Mouse (Mus musculus): ENCODE data around the gene Bahcc1. TPM values are rescaled to one million over a fixed set of nuclear protein-coding genes. Genes with fewer than 3 reads are reported as not detected.

Bahcc1 gene
- polyA plus RNA-seq, 1 experiment from 2014 or later, result 24.0 TPM

- no peak for ATAC-seq (ENCODE audit: low FRiP score)
- H3K27me3 ChIP-seq, result no peaks in the 10 kb centered on the region
- H3K9me3 ChIP-seq, result no peaks in the 10 kb centered on the region
- H3K36me3 ChIP-seq (replicated peaks), result peaks cover 11% of the 10 kb centered on the region
- H3K27ac ChIP-seq, result peak overlapping the region; percentile 97
- peaks cover 80% of the 10 kb centered on the region for H3K4me1 ChIP-seq
- peak overlapping the region; percentile 100 for H3K9ac ChIP-seq
- 10% methylated on average over 29 of the region's 29 CpGs for WGBS
- H3K4me2 ChIP-seq, result peak overlapping the region; percentile 93
- peak overlapping the region; percentile 95 for H3K4me3 ChIP-seq (replicated peaks)
These were observed 8.5 kb downstream of the Bahcc1 start for GRCm38 (mm10) chr11:120240941-120241890.

GRCm38 (mm10) chr11:120241981-120242725, 9.4 kb downstream of the Bahcc1 start:
- Histone ChIP-seq H3K9me3 (no peaks in the 10 kb centered on the region), H3K4me2 (peak overlapping the region; percentile 93), H3K4me3 (replicated peaks) (no peak overlapping the region; the same call in 1 of the 2 replicates), H3K4me1 (peaks cover 90% of the 10 kb centered on the region), H3K9ac (peak overlapping the region; percentile 100; the same call in 1 of the 2 replicates), H3K27me3 (no peaks in the 10 kb centered on the region), H3K36me3 (replicated peaks) (peaks cover 12% of the 10 kb centered on the region), H3K27ac (peak overlapping the region; percentile 97)
- 38% methylated on average over 6 of the region's 6 CpGs for WGBS
- ATAC-seq (ENCODE audit: low FRiP score), result no peak

GRCm38 (mm10) chr11:120242726-120243530, 10.2 kb downstream of the Bahcc1 start:
- ATAC-seq (ENCODE audit: low FRiP score), result no peak
- WGBS, result 41% methylated on average over 22 of the region's 22 CpGs
- Histone ChIP-seq H3K9me3 (no peaks in the 10 kb centered on the region), H3K36me3 (replicated peaks) (peaks cover 10% of the 10 kb centered on the region; the same call in 1 of the 2 replicates), H3K4me3 (replicated peaks) (peak overlapping the region; percentile 11), H3K9ac (peak overlapping the region; percentile 48), H3K27ac (peak overlapping the region; percentile 97), H3K4me1 (peaks cover 94% of the 10 kb centered on the region), H3K4me2 (peak overlapping the region; percentile 37), H3K27me3 (no peaks in the 10 kb centered on the region)

- 0 out of 2 replicates have a peak overlapping the region, but pooled peaks have one; percentile 11 for H3K4me3 ChIP-seq (replicated peaks)
- no peaks in the 10 kb centered on the region for H3K27me3 ChIP-seq
- ATAC-seq (ENCODE audit: low FRiP score), result no peak
- peaks cover 97% of the 10 kb centered on the region for H3K4me1 ChIP-seq
- 28% methylated on average over 6 of the region's 6 CpGs for WGBS
- peak overlapping the region; percentile 37 for H3K4me2 ChIP-seq
- no peaks in the 10 kb centered on the region for H3K9me3 ChIP-seq
- H3K9ac ChIP-seq, result peak overlapping the region; percentile 48; the same call in 1 of the 2 replicates
- peak overlapping the region; percentile 97 for H3K27ac ChIP-seq
- peaks cover 12% of the 10 kb centered on the region for H3K36me3 ChIP-seq (replicated peaks)
These were observed 10.7 kb downstream of the Bahcc1 start for GRCm38 (mm10) chr11:120243531-120243820.

- 84% methylated on average over 10 of the region's 10 CpGs for WGBS
- ATAC-seq (ENCODE audit: low FRiP score), result no peak
- no peak overlapping the region for H3K27ac ChIP-seq
- H3K36me3 ChIP-seq (replicated peaks), result peaks cover 15% of the 10 kb centered on the region
- H3K27me3 ChIP-seq, result no peaks in the 10 kb centered on the region
- no peak overlapping the region for H3K4me2 ChIP-seq
- H3K9ac ChIP-seq, result no peak overlapping the region
- no peak overlapping the region for H3K4me3 ChIP-seq (replicated peaks)
- peaks cover 90% of the 10 kb centered on the region for H3K4me1 ChIP-seq
- no peaks in the 10 kb centered on the region for H3K9me3 ChIP-seq
These were observed 15.5 kb downstream of the Bahcc1 start for GRCm38 (mm10) chr11:120248160-120248793.

GRCm38 (mm10) chr11:120248899-120249298, 16.2 kb downstream of the Bahcc1 start:
- no peak overlapping the region for H3K9ac ChIP-seq
- H3K4me3 ChIP-seq (replicated peaks), result no peak overlapping the region
- H3K4me2 ChIP-seq, result no peak overlapping the region
- peaks cover 15% of the 10 kb centered on the region for H3K36me3 ChIP-seq (replicated peaks)
- no peaks in the 10 kb centered on the region for H3K27me3 ChIP-seq
- no peaks in the 10 kb centered on the region for H3K9me3 ChIP-seq
- peaks cover 89% of the 10 kb centered on the region for H3K4me1 ChIP-seq
- WGBS, result 86% methylated on average over 6 of the region's 6 CpGs
- H3K27ac ChIP-seq, result no peak overlapping the region
- no peak for ATAC-seq (ENCODE audit: low FRiP score)

GRCm38 (mm10) chr11:120250991-120251949, 18.5 kb downstream of the Bahcc1 start:
- no peak for ATAC-seq (ENCODE audit: low FRiP score)
- Histone ChIP-seq H3K4me3 (replicated peaks) (no peak overlapping the region), H3K27me3 (no peaks in the 10 kb centered on the region), H3K4me2 (no peak overlapping the region), H3K4me1 (peaks cover 91% of the 10 kb centered on the region), H3K27ac (peak overlapping the region; percentile 54; the same call in 1 of the 2 replicates), H3K36me3 (replicated peaks) (peaks cover 13% of the 10 kb centered on the region), H3K9ac (no peak overlapping the region), H3K9me3 (no peaks in the 10 kb centered on the region)
- 84% methylated on average over 18 of the region's 18 CpGs for WGBS

GRCm38 (mm10) chr11:120251950-120252308, 19.2 kb downstream of the Bahcc1 start:
- no peak overlapping the region for H3K4me2 ChIP-seq

GRCm38 (mm10) chr11:120252398-120252797, 19.7 kb downstream of the Bahcc1 start:
- H3K9me3 ChIP-seq, result no peaks in the 10 kb centered on the region
- H3K36me3 ChIP-seq (replicated peaks), result peaks cover 10% of the 10 kb centered on the region
- peak overlapping the region; percentile 54; the same call in 1 of the 2 replicates for H3K27ac ChIP-seq
- H3K4me1 ChIP-seq, result peaks cover 91% of the 10 kb centered on the region
- H3K4me3 ChIP-seq (replicated peaks), result no peak overlapping the region
- WGBS, result 21% methylated on average over 5 of the region's 5 CpGs
- 0 out of 2 replicates have a peak overlapping the region, but pooled peaks have one; percentile 13 for H3K4me2 ChIP-seq
- H3K27me3 ChIP-seq, result no peaks in the 10 kb centered on the region
- H3K9ac ChIP-seq, result 0 out of 2 replicates have a peak overlapping the region, but pooled peaks have one; percentile 18
- no peak for ATAC-seq (ENCODE audit: low FRiP score)

More at GRCm38 (mm10) chr11:120251950-120252308, 19.2 kb downstream of the Bahcc1 start:
- H3K27me3 ChIP-seq, result no peaks in the 10 kb centered on the region
- H3K36me3 ChIP-seq (replicated peaks), result peaks cover 10% of the 10 kb centered on the region
- H3K4me3 ChIP-seq (replicated peaks), result no peak overlapping the region
- H3K27ac ChIP-seq, result peak overlapping the region; percentile 54; the same call in 1 of the 2 replicates
- no peaks in the 10 kb centered on the region for H3K9me3 ChIP-seq
- 50% methylated on average over 6 of the region's 6 CpGs for WGBS
- no peak overlapping the region for H3K9ac ChIP-seq
- peaks cover 91% of the 10 kb centered on the region for H3K4me1 ChIP-seq
- ATAC-seq (ENCODE audit: low FRiP score), result no peak

GRCm38 (mm10) chr11:120252843-120253645, 20.3 kb downstream of the Bahcc1 start:
- H3K4me1 ChIP-seq, result peaks cover 92% of the 10 kb centered on the region
- H3K9ac ChIP-seq, result 0 out of 2 replicates have a peak overlapping the region, but pooled peaks have one; percentile 18
- no peaks in the 10 kb centered on the region for H3K9me3 ChIP-seq
- H3K36me3 ChIP-seq (replicated peaks), result peaks cover 15% of the 10 kb centered on the region
- H3K4me3 ChIP-seq (replicated peaks), result no peak overlapping the region
- WGBS, result 56% methylated on average over 12 of the region's 12 CpGs
- 0 out of 2 replicates have a peak overlapping the region, but pooled peaks have one; percentile 13 for H3K4me2 ChIP-seq
- ATAC-seq (ENCODE audit: low FRiP score), result no peak
- H3K27ac ChIP-seq, result 0 out of 2 replicates have a peak overlapping the region, but pooled peaks have one; percentile 56
- no peaks in the 10 kb centered on the region for H3K27me3 ChIP-seq

All from forebrain, embryonic 12.5 days (tissue).